Mouse (Mus musculus) heart, postnatal 0 days (tissue): ENCODE data around the gene Nebl. TPM values are rescaled to one million over a fixed set of nuclear protein-coding genes. Genes with fewer than 3 reads are reported as not detected.

Experiments
- ATAC-seq: fragments of 200-750 bp; cut with Nextera tagmentation; 2 replicates; pipeline ENCODE4 v1.8.0; 2017; ENCODE audit warnings: low read depth, moderate number of reproducible peaks, moderate library complexity; ENCODE audit not compliant: insufficient read depth
- DNase-seq: peaks from one replicate; pipeline ENCODE4 v3.0.0-alpha.2; 2016; ENCODE audit warnings: low spot score
- H3K27ac ChIP-seq: fragments of 300-500 bp; sonication (generic); 2 replicates; pipeline ENCODE4 v1.5.1; 2014; ENCODE audit warnings: low read depth, mild to moderate bottlenecking
- H3K27me3 ChIP-seq: fragments of 300-500 bp; sonication (generic); 2 replicates; pipeline ENCODE4 v1.6.1; 2014; ENCODE audit warnings: low read length, mixed read lengths; ENCODE audit not compliant: control insufficient read depth, insufficient read depth
- H3K36me3 ChIP-seq: fragments of 300-500 bp; sonication (generic); replicated peaks from 2 replicates; pipeline ENCODE4 v1.6.1; 2014; ENCODE audit warnings: low read length, mixed read lengths; ENCODE audit not compliant: control insufficient read depth, insufficient read depth
- H3K4me1 ChIP-seq: fragments of 300-500 bp; sonication (generic); 2 replicates; pipeline ENCODE4 v1.6.1; 2014; ENCODE audit warnings: antibody characterized with exemption; ENCODE audit not compliant: control insufficient read depth, insufficient read depth
- H3K4me2 ChIP-seq: fragments of 300-500 bp; sonication (generic); 2 replicates; pipeline ENCODE4 v1.6.1; 2014; ENCODE audit warnings: low read depth, mild to moderate bottlenecking, low read length, moderate library complexity
- H3K4me3 ChIP-seq: fragments of 300-500 bp; sonication (generic); 2 replicates; pipeline ENCODE4 v1.5.1; 2014; ENCODE audit warnings: low read depth, low read length
- H3K9ac ChIP-seq: fragments of 300-500 bp; sonication (generic); replicated peaks from 2 replicates; pipeline ENCODE4 v1.6.1; 2014; ENCODE audit warnings: low read depth, low read length, mixed read lengths
- H3K9me3 ChIP-seq: fragments of 300-500 bp; sonication (generic); replicated peaks from 2 replicates; pipeline ENCODE4 v1.6.1; 2016; ENCODE audit warnings: low read length; ENCODE audit not compliant: control insufficient read depth
- CTCF ChIP-seq: IDR thresholded peaks from 2 replicates; pipeline ENCODE4 v1.5.1; 2016; ENCODE audit warnings: antibody characterized with exemption, control low read depth, low read depth
- EP300 ChIP-seq: IDR thresholded peaks from 2 replicates; pipeline ENCODE4 v1.6.1; 2016; ENCODE audit warnings: antibody characterized with exemption, low read depth
- WGBS: fragments of 180-500 bp; shearing (Covaris S2); extraction: QIAGEN DNeasy Blood & Tissue Kit; methylation state at CpG from one replicate; pipeline ENCODE4 v1.1.7; 2014; 5-methylcytosine and 5-hydroxymethylcytosine counted together
- polyA plus RNA-seq: library from polyadenylated mRNA; unstranded; fragments of >200 nt; fragmentation: Nextera tagmentation; extraction: Ambion mirVana; gene quantifications from 2 replicates; pipeline ENCODE4 v1.2.1, GENCODE M21; 2015
- total RNA-seq: library from RNA; depleted of rRNA; stranded (reverse); fragments of >200 nt; gene quantifications from 2 replicates; pipeline ENCODE4 v1.2.3, GENCODE M21; 2014; ENCODE audit warnings: low replicate concordance

Gene Nebl
- total and polyA plus RNA-seq, 2 experiments from 2014 or later: 184 to 292 TPM

GRCm38 (mm10) chr2:17549895-17550558 lies 181.2 kb downstream of the Nebl start:
- no peak for ATAC-seq
- no peak for TF ChIP-seq EP300
- TF ChIP-seq CTCF: no peak
- Histone ChIP-seq H3K4me2 (no peak overlapping the region), H3K9ac (no peak overlapping the region), H3K9me3 (no peaks in the 10 kb centered on the region), H3K36me3 (no peaks in the 10 kb centered on the region), H3K27ac (no peak overlapping the region), H3K4me3 (no peak overlapping the region), H3K27me3 (no peaks in the 10 kb centered on the region), H3K4me1 (no peaks in the 10 kb centered on the region)
- WGBS: 41% methylated on average over 4 of the region's 4 CpGs
- no peak for DNase-seq

DNA sequence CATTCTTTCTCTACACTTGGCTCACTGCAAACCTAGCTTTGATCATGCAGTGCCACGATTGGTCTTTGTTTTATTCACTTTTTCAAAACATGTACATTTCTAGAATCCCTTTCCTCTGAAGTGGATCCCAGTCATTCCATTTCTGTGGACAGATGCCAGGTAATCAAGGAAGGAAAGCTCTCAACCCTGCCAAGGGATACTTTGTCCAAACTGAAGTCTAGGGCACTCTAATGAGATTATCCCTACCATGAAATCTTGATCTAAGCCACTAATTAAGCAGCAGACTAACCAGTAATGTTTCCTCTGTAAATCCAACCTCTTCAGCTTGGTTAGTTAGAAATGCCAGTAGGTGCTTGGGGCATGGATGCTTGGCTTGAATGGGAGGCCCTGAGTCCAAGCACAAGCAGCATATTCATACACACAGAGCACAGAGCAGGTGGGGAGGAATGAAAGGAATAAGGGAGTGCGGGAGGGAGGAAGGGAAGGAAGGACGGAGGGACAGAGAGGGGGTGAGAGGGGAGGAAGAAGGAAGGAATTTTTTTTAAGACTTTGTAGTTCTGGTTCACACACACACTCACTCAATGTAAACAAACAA lies 184.8 kb downstream of the Nebl start:
- Histone ChIP-seq H3K4me1 (no peaks in the 10 kb centered on the region), H3K9ac (no peak overlapping the region), H3K4me3 (no peak overlapping the region), H3K36me3 (no peaks in the 10 kb centered on the region), H3K27ac (no peak overlapping the region), H3K9me3 (no peaks in the 10 kb centered on the region), H3K4me2 (no peak overlapping the region), H3K27me3 (no peaks in the 10 kb centered on the region)
- ATAC-seq (no peak), DNase-seq (no peak)
- TF ChIP-seq CTCF: no peak
- TF ChIP-seq EP300: no peak
- 77% methylated on average over 3 of the region's 3 CpGs for WGBS

- TF ChIP-seq CTCF (no peak), EP300 (no peak)
- H3K4me3 ChIP-seq: peak overlapping the region; percentile 15; the same call in 1 of the 2 replicates
- H3K9ac ChIP-seq: no peak overlapping the region
- ATAC-seq (no peak), DNase-seq (no peak)
- H3K27me3 ChIP-seq: no peaks in the 10 kb centered on the region
- H3K27ac ChIP-seq: peak overlapping the region; percentile 30; the same call in 1 of the 2 replicates
- no peaks in the 10 kb centered on the region for H3K36me3 ChIP-seq
- peaks cover 8% of the 10 kb centered on the region for H3K4me1 ChIP-seq
- no peaks in the 10 kb centered on the region for H3K9me3 ChIP-seq
- peak overlapping the region; percentile 44 for H3K4me2 ChIP-seq
- 33% methylated on average over 10 of the region's 10 CpGs for WGBS
These were observed 191.5 kb downstream of the Nebl start for GRCm38 (mm10) chr2:17539737-17540136.

- H3K27me3 ChIP-seq: no peaks in the 10 kb centered on the region
- ATAC-seq (no peak), DNase-seq (no peak)
- H3K27ac ChIP-seq: no peak overlapping the region
- no peak overlapping the region for H3K9ac ChIP-seq
- no peak overlapping the region for H3K4me2 ChIP-seq
- no peaks in the 10 kb centered on the region for H3K9me3 ChIP-seq
- TF ChIP-seq CTCF (no peak), EP300 (no peak)
- H3K4me1 ChIP-seq: peaks cover 8% of the 10 kb centered on the region
- no peaks in the 10 kb centered on the region for H3K36me3 ChIP-seq
- no peak overlapping the region for H3K4me3 ChIP-seq
- 94% methylated on average over 4 of the region's 4 CpGs for WGBS
These were observed 192.8 kb downstream of the Nebl start for GRCm38 (mm10) chr2:17538493-17538892.

- no peaks in the 10 kb centered on the region for H3K36me3 ChIP-seq
- H3K27ac ChIP-seq: no peak overlapping the region
- no peak overlapping the region for H3K9ac ChIP-seq
- H3K4me1 ChIP-seq: no peaks in the 10 kb centered on the region
- WGBS: 77% methylated on average over 12 of the region's 12 CpGs
- H3K9me3 ChIP-seq: no peaks in the 10 kb centered on the region
- ATAC-seq: no peak
- no peak overlapping the region for H3K4me3 ChIP-seq
- DNase-seq: no peak
- TF ChIP-seq CTCF: no peak
- no peak for TF ChIP-seq EP300
- H3K4me2 ChIP-seq: no peak overlapping the region
- H3K27me3 ChIP-seq: no peaks in the 10 kb centered on the region
These were observed 199.7 kb downstream of the Nebl start for GRCm38 (mm10) chr2:17531355-17532105.
